Mouse (Mus musculus) left cerebral cortex, postnatal 25 days (tissue): ENCODE data around the gene Gm27027. TPM values are rescaled to one million over a fixed set of nuclear protein-coding genes. Genes with fewer than 3 reads are reported as not detected.

Experiments used
- DNase-seq, 2 experiments: peaks; one replicate each; pipeline ENCODE4 v3.0.0; 2022; ENCODE audit warnings: low spot score in 2 of 2, mixed read lengths in 1 of 2
- intact Hi-C: fragments of 180-260 bp; cut with DNase I; formaldehyde crosslinking; loops from one replicate; pipeline ENCODE4 v1.15.1; 2025
- total RNA-seq, 2 experiments: library from RNA; stranded (reverse); gene quantifications; 2 replicates each; pipeline ENCODE4 v1.2.3; 2021

The Gm27027 gene
- total RNA-seq: not detected

GRCm38 (mm10) chr2:93996254-93996653 is at the start of gene Gm27027:
Gm27027 (minus strand) TSS chr2:93996354.
- intact Hi-C loops: no loop called here
- DNase-seq: no peak

- DNase-seq: peak in 1 of 2 experiments; percentile 11
- intact Hi-C loops: no loop called here
These were observed 49.4 kb upstream of the Gm27027 start for GRCm38 (mm10) chr2:94045411-94046090.

- intact Hi-C loops: no loop called here
- DNase-seq: no peak
These were observed 48.0 kb upstream of the Gm27027 start for GRCm38 (mm10) chr2:94044174-94044573.

GRCm38 (mm10) chr2:94043662-94044061 is 47.5 kb upstream of the Gm27027 start:
- DNase-seq: peak; percentile 47 to 52
- intact Hi-C loops: no loop called here

GRCm38 (mm10) chr2:94042461-94042860 is 46.3 kb upstream of the Gm27027 start:
- intact Hi-C loops: no loop called here
- DNase-seq: no peak

- intact Hi-C loops: no loop called here
These were observed 44.4 kb upstream of the Gm27027 start for GRCm38 (mm10) chr2:94040391-94041125.

GRCm38 (mm10) chr2:94035428-94036331 is 39.5 kb upstream of the Gm27027 start:
- DNase-seq: peak; percentile 82 to 92
- intact Hi-C loops: loop anchor here (2.0 to 5.0 kb wide), 2 partner anchors 212 to 255 kb away; no protein-coding TSS in a partner anchor

More at GRCm38 (mm10) chr2:94040391-94041125, 44.4 kb upstream of the Gm27027 start:
- DNase-seq: no peak

- intact Hi-C loops: no loop called here
- DNase-seq: no peak
These were observed 34.4 kb upstream of the Gm27027 start for GRCm38 (mm10) chr2:94030602-94031001.

GRCm38 (mm10) chr2:94024637-94025036 is 28.5 kb upstream of the Gm27027 start:
- intact Hi-C loops: no loop called here
- no peak for DNase-seq

GRCm38 (mm10) chr2:94010335-94011291 is 14.5 kb upstream of the Gm27027 start, which contains the start of gene Alkbh3:
Alkbh3 (minus strand) TSS chr2:94010807.
- DNase-seq: peak; percentile 93 to 95
- intact Hi-C loops: no loop called here

GRCm38 (mm10) chr2:94002331-94002730 is 6.2 kb upstream of the Gm27027 start:
- DNase-seq: peak; percentile 87 to 90
- intact Hi-C loops: loop anchor here (1.0 kb wide), 1 partner anchor 131 kb away; no protein-coding TSS in a partner anchor

GRCm38 (mm10) chr2:94001918-94002317 is 5.8 kb upstream of the Gm27027 start:
- intact Hi-C loops: loop anchor here (1.0 kb wide), 1 partner anchor 131 kb away; no protein-coding TSS in a partner anchor
- DNase-seq: no peak

GRCm38 (mm10) chr2:94001411-94001810 is 5.3 kb upstream of the Gm27027 start:
- intact Hi-C loops: no loop called here
- DNase-seq: no peak

GRCm38 (mm10) chr2:93992810-93993209 is 3.3 kb downstream of the Gm27027 start:
- intact Hi-C loops: no loop called here
- peak in 1 of 2 experiments; percentile 45 for DNase-seq

GRCm38 (mm10) chr2:93992259-93992658 is 3.9 kb downstream of the Gm27027 start:
- DNase-seq: peak in 1 of 2 experiments; percentile 48
- intact Hi-C loops: no loop called here

- no peak for DNase-seq
- intact Hi-C loops: no loop called here
These were observed 4.8 kb downstream of the Gm27027 start for GRCm38 (mm10) chr2:93991336-93991735.

GRCm38 (mm10) chr2:93988440-93988839 is 7.7 kb downstream of the Gm27027 start:
- intact Hi-C loops: no loop called here
- no peak for DNase-seq

GRCm38 (mm10) chr2:93982457-93983235 is 13.5 kb downstream of the Gm27027 start:
- no peak for DNase-seq
- intact Hi-C loops: no loop called here
